Mouse (Mus musculus) lung, embryonic 16.5 days (tissue): ENCODE data around the gene Kxd1. TPM values are rescaled to one million over a fixed set of nuclear protein-coding genes. Genes with fewer than 3 reads are reported as not detected.

Experiments
- ATAC-seq: fragments of 200-750 bp; cut with Nextera tagmentation; 2 replicates; pipeline ENCODE4 v1.8.0; 2017; ENCODE audit warnings: low read depth, mild to moderate bottlenecking, moderate library complexity
- H3K27ac ChIP-seq: fragments of 300-500 bp; sonication (generic); 2 replicates; pipeline ENCODE4 v1.5.1; 2014; ENCODE audit warnings: mild to moderate bottlenecking, control low read depth, low read length
- H3K27me3 ChIP-seq: fragments of 300-500 bp; sonication (generic); 2 replicates; pipeline ENCODE4 v1.6.1; 2014; ENCODE audit warnings: low read depth, low read length, mixed read lengths; ENCODE audit not compliant: control insufficient read depth, insufficient read depth
- H3K36me3 ChIP-seq: fragments of 300-500 bp; sonication (generic); 2 replicates; pipeline ENCODE4 v1.6.1; 2014; ENCODE audit warnings: low read length; ENCODE audit not compliant: control insufficient read depth, insufficient read depth
- H3K4me1 ChIP-seq: fragments of 300-500 bp; sonication (generic); replicated peaks from 2 replicates; pipeline ENCODE4 v1.6.1; 2014; ENCODE audit warnings: low read length, mixed read lengths; ENCODE audit not compliant: control insufficient read depth, insufficient read depth
- H3K4me2 ChIP-seq: fragments of 300-500 bp; sonication (generic); 2 replicates; pipeline ENCODE4 v1.6.1; 2014; ENCODE audit warnings: low read depth, low read length, control low read depth
- H3K4me3 ChIP-seq: fragments of 300-500 bp; sonication (generic); 2 replicates; pipeline ENCODE4 v1.5.1; 2014; ENCODE audit warnings: mild to moderate bottlenecking, low read length, control low read depth
- H3K9ac ChIP-seq: fragments of 300-500 bp; sonication (generic); 2 replicates; pipeline ENCODE4 v1.6.1; 2014; ENCODE audit warnings: low read length, control low read depth
- H3K9me3 ChIP-seq: fragments of 300-500 bp; sonication (generic); 2 replicates; pipeline ENCODE4 v1.6.1; 2016; ENCODE audit warnings: low read length; ENCODE audit not compliant: control insufficient read depth
- WGBS: fragments of 180-500 bp; shearing (Covaris S2); extraction: QIAGEN DNeasy Blood & Tissue Kit; methylation state at CpG from one replicate; pipeline ENCODE4 v1.1.7; 2014; 5-methylcytosine and 5-hydroxymethylcytosine counted together
- polyA plus RNA-seq: library from polyadenylated mRNA; unstranded; fragments of >200 nt; fragmentation: Nextera tagmentation; extraction: Ambion mirVana; gene quantifications from 2 replicates; pipeline ENCODE4 v1.2.1, GENCODE M21; 2015

Kxd1 gene
- polyA plus RNA-seq, 1 experiment from 2014 or later, result 55.3 TPM

DNA sequence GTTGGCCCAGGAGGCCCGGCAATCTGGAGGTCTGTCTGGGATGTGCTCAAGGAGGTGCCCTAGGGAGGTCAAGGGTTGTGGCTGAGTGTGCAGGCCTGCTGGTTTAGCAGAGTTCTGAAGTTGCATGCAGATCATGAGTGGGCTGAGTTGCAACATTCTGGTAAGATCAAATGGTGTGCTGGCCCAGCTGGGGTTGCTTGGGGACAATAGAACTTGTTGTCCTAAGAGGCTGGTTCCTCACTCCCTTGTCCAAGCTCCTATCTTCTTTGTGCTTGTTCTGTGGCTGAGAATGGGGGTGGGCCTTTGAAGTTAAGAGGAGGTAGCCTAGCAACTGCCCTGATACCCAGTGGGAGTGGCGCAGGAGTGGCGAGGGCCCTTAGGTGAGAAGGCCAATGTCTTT lies 35.0 kb upstream of the Kxd1 start:
- 0 out of 2 replicates have a peak, but pooled peaks have one; percentile 16 for ATAC-seq
- Histone ChIP-seq H3K9me3 (no peaks in the 10 kb centered on the region), H3K27ac (no peak overlapping the region), H3K4me2 (no peak overlapping the region), H3K9ac (no peak overlapping the region), H3K36me3 (no peaks in the 10 kb centered on the region), H3K4me3 (no peak overlapping the region), H3K27me3 (no peaks in the 10 kb centered on the region), H3K4me1 (peaks cover 52% of the 10 kb centered on the region)
- WGBS, result 66% methylated on average over 3 of the region's 3 CpGs

GRCm38 (mm10) chr8:70561809-70562535 lies 34.2 kb upstream of the Kxd1 start:
- 42% methylated on average over 7 of the region's 7 CpGs for WGBS
- Histone ChIP-seq H3K9ac (no peak overlapping the region), H3K9me3 (no peaks in the 10 kb centered on the region), H3K4me1 (peaks cover 52% of the 10 kb centered on the region), H3K27me3 (no peaks in the 10 kb centered on the region), H3K36me3 (no peaks in the 10 kb centered on the region), H3K4me2 (no peak overlapping the region), H3K27ac (no peak overlapping the region; the same call in 1 of the 2 replicates), H3K4me3 (no peak overlapping the region)
- ATAC-seq, result no peak

DNA sequence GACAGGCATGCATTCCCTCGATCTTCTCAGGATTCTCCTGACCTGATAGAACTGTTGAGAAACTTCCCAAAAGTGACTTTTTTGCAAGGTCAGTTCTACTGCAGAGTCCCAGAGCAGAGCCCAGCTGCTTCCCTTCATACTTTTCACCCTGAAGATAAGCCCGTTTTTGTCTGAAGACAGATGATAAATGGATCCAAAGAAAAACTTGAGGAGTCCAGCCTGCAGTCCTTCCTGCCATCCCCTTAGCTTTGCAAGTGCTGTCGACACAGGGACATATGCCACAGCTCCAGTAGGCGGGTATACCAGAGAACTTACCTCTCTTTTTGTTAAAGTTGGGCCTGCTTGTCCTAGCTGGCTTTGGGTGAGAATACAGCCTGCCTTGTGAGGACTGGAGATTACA lies 33.6 kb upstream of the Kxd1 start:
- Histone ChIP-seq H3K36me3 (no peaks in the 10 kb centered on the region), H3K4me1 (peaks cover 52% of the 10 kb centered on the region), H3K9me3 (no peaks in the 10 kb centered on the region), H3K27ac (peak overlapping the region; percentile 17; the same call in 1 of the 2 replicates), H3K4me3 (no peak overlapping the region), H3K9ac (no peak overlapping the region), H3K27me3 (no peaks in the 10 kb centered on the region), H3K4me2 (no peak overlapping the region)
- WGBS, result 34% methylated on average over 4 of the region's 4 CpGs
- 0 out of 2 replicates have a peak, but pooled peaks have one; percentile 6 for ATAC-seq

- H3K9me3 ChIP-seq, result no peaks in the 10 kb centered on the region
- peaks cover 50% of the 10 kb centered on the region for H3K4me1 ChIP-seq
- H3K4me3 ChIP-seq, result no peak overlapping the region
- no peak overlapping the region for H3K4me2 ChIP-seq
- no peak overlapping the region for H3K9ac ChIP-seq
- WGBS, result 63% methylated on average over 3 of the region's 3 CpGs
- H3K36me3 ChIP-seq, result no peaks in the 10 kb centered on the region
- peak; percentile 11; the same call in 1 of the 2 replicates for ATAC-seq
- H3K27ac ChIP-seq, result no peak overlapping the region
- no peaks in the 10 kb centered on the region for H3K27me3 ChIP-seq
Observed at GRCm38 (mm10) chr8:70560564-70560963, 32.8 kb upstream of the Kxd1 start.

DNA sequence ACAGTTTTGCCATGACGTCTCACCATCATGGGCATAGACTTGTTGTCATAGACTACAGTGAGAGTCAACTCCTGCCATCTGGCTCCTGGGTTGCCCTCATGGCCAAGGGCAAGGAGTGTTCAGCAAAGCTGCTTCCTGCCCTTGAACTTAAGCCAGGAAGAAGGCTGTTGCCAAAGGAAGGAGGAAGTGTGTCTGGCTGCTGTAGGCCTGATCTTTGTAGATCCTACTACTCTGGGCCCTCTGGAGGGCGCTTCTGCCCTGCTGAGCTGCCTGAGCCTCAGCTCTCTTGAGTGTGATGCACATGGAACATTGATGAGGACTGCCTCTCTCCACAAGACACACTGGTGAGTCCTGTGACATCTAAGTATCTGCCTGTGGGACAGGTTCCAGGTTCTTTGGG lies 32.3 kb upstream of the Kxd1 start:
- Histone ChIP-seq H3K4me2 (no peak overlapping the region), H3K9ac (no peak overlapping the region), H3K9me3 (no peaks in the 10 kb centered on the region), H3K36me3 (no peaks in the 10 kb centered on the region), H3K27me3 (no peaks in the 10 kb centered on the region), H3K4me1 (peaks cover 46% of the 10 kb centered on the region), H3K4me3 (no peak overlapping the region), H3K27ac (no peak overlapping the region)
- WGBS, result 58% methylated on average over 2 of the region's 2 CpGs
- peak; percentile 47; the same call in 1 of the 2 replicates for ATAC-seq

DNA sequence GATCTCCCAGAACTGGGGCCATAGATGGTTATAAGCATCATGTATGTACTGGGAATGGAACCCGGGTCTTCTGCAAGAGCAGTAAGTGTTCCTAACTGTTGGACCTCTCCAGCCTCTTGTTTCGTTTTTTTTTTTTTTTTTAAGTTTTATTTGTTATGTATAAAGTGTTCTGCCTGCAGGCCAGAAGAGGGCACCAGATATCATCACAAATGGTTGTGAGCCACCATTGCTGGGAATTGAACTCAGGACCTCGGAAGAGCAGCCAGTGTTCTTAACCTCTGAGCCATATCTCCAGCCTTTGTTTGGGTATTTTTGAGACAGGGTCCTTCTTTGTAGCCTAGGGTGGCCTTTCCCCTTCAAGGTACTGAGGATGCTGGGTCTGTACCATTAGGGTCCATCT lies 31.2 kb upstream of the Kxd1 start:
- H3K4me1 ChIP-seq, result peaks cover 43% of the 10 kb centered on the region
- WGBS, result 73% methylated on average over 3 of the region's 3 CpGs
- H3K9ac ChIP-seq, result no peak overlapping the region

GRCm38 (mm10) chr8:70558334-70558733 lies 30.6 kb upstream of the Kxd1 start:
- no peak overlapping the region for H3K9ac ChIP-seq
- no peaks in the 10 kb centered on the region for H3K9me3 ChIP-seq
- no peak overlapping the region for H3K4me2 ChIP-seq
- peak overlapping the region; percentile 10; the same call in 1 of the 2 replicates for H3K27ac ChIP-seq
- no peaks in the 10 kb centered on the region for H3K27me3 ChIP-seq
- H3K4me1 ChIP-seq, result peaks cover 49% of the 10 kb centered on the region
- H3K4me3 ChIP-seq, result no peak overlapping the region
- H3K36me3 ChIP-seq, result no peaks in the 10 kb centered on the region
- WGBS, result 48% methylated on average over 4 of the region's 4 CpGs
- no peak for ATAC-seq

More for the DNA sequence above, 31.2 kb upstream of the Kxd1 start:
- Histone ChIP-seq H3K4me3 (no peak overlapping the region), H3K27ac (no peak overlapping the region), H3K27me3 (no peaks in the 10 kb centered on the region), H3K36me3 (no peaks in the 10 kb centered on the region), H3K4me2 (no peak overlapping the region), H3K9me3 (no peaks in the 10 kb centered on the region)
- no peak for ATAC-seq

GRCm38 (mm10) chr8:70555079-70555747 lies 27.5 kb upstream of the Kxd1 start:
- Histone ChIP-seq H3K36me3 (no peaks in the 10 kb centered on the region), H3K4me3 (no peak overlapping the region), H3K27me3 (no peaks in the 10 kb centered on the region), H3K4me1 (peaks cover 46% of the 10 kb centered on the region), H3K27ac (no peak overlapping the region), H3K9me3 (no peaks in the 10 kb centered on the region), H3K9ac (no peak overlapping the region), H3K4me2 (no peak overlapping the region)
- ATAC-seq, result no peak
- 86% methylated on average over 4 of the region's 4 CpGs for whole genome bisulfite sequencing

DNA sequence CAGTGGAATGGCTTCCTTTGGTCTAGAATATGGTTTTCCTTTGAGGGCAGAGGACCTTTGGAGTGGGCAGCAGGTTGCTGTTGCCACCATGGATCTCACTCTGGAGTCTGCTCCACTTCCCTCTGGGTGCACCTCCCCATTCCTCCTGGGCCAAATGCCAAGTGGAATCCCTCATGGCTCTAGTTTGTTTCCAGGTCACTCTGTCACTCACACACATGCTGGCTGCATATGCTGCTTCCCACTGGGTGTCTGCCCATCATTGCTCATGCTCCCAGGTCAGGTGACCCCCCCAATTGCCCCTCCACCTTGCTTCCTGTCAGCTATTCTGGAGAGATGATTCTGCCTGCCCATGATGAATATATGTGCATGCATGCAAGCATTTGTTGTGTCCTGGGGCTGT lies 26.0 kb upstream of the Kxd1 start:
- H3K4me2 ChIP-seq, result no peak overlapping the region
- H3K9me3 ChIP-seq, result no peaks in the 10 kb centered on the region
- ATAC-seq, result peak; percentile 57; the same call in 1 of the 2 replicates
- H3K36me3 ChIP-seq, result no peaks in the 10 kb centered on the region
- no peak overlapping the region for H3K9ac ChIP-seq
- H3K4me3 ChIP-seq, result no peak overlapping the region
- H3K27ac ChIP-seq, result peak overlapping the region; percentile 24; the same call in 1 of the 2 replicates
- peaks cover 36% of the 10 kb centered on the region for H3K4me1 ChIP-seq
- H3K27me3 ChIP-seq, result no peaks in the 10 kb centered on the region
